Mouse (Mus musculus): Measurements from ENCODE around the gene AC131692.1.

AC131692.1 gene

GRCm38 (mm10) chr19:6067724-6068415, 26.3 kb upstream of the AC131692.1 start, which contains the start of gene Tm7sf2:
Tm7sf2 (minus strand) TSS chr19:6068373.
- peak; percentile 79 for DNase-seq (ENCODE audit: low read depth, low spot score)

GRCm38 (mm10) chr19:6068951-6069350, 25.3 kb upstream of the AC131692.1 start:
- DNase-seq (ENCODE audit: low read depth, low spot score) = no peak

GRCm38 (mm10) chr19:6069851-6070250, 24.4 kb upstream of the AC131692.1 start:
- DNase-seq (ENCODE audit: low read depth, low spot score) = no peak

GRCm38 (mm10) chr19:6070571-6071250, 23.5 kb upstream of the AC131692.1 start:
- no peak for DNase-seq (ENCODE audit: low read depth, low spot score)

GRCm38 (mm10) chr19:6071261-6071660, 23.0 kb upstream of the AC131692.1 start:
- DNase-seq (ENCODE audit: low read depth, low spot score) = no peak

- no peak for DNase-seq (ENCODE audit: low read depth, low spot score)
These were observed 20.3 kb upstream of the AC131692.1 start for GRCm38 (mm10) chr19:6073889-6074288.

- DNase-seq (ENCODE audit: low read depth, low spot score) = peak; percentile 88
These were observed 17.4 kb upstream of the AC131692.1 start, which contains the start of gene Vps51 for GRCm38 (mm10) chr19:6076564-6077393. Vps51 (minus strand) TSS chr19:6077231.

- DNase-seq (ENCODE audit: low read depth, low spot score) = no peak
These were observed 14.2 kb upstream of the AC131692.1 start, which contains the start of gene Tmem262 for GRCm38 (mm10) chr19:6079983-6080480. Tmem262 (plus strand) TSS chr19:6080033.

GRCm38 (mm10) chr19:6082156-6082555, 12.1 kb upstream of the AC131692.1 start, which contains the start of gene Gm28374:
Gm28374 (minus strand) TSS chr19:6082256.
- no peak for DNase-seq (ENCODE audit: low read depth, low spot score)

GRCm38 (mm10) chr19:6084478-6085248, 9.6 kb upstream of the AC131692.1 start, which contains the start of the genes Zfpl1 and Cdca5:
Zfpl1 (minus strand) TSS chr19:6084956.
Cdca5 (plus strand) TSS chr19:6084983.
- peak; percentile 97 for DNase-seq (ENCODE audit: low read depth, low spot score)

- no peak for DNase-seq (ENCODE audit: low read depth, low spot score)
These were observed 8.8 kb upstream of the AC131692.1 start for GRCm38 (mm10) chr19:6085417-6085879.

- DNase-seq (ENCODE audit: low read depth, low spot score) = no peak
These were observed 5.4 kb upstream of the AC131692.1 start for GRCm38 (mm10) chr19:6088841-6089240.

GRCm38 (mm10) chr19:6097847-6098246, 3.6 kb downstream of the AC131692.1 start:
- no peak for DNase-seq (ENCODE audit: low read depth, low spot score)

GRCm38 (mm10) chr19:6101186-6101585, 7.0 kb downstream of the AC131692.1 start:
- DNase-seq (ENCODE audit: low read depth, low spot score) = no peak

- no peak for DNase-seq (ENCODE audit: low read depth, low spot score)
These were observed 8.1 kb downstream of the AC131692.1 start for GRCm38 (mm10) chr19:6102169-6102853.

GRCm38 (mm10) chr19:6104476-6104875, 10.3 kb downstream of the AC131692.1 start:
- DNase-seq (ENCODE audit: low read depth, low spot score) = no peak

GRCm38 (mm10) chr19:6105586-6105985, 11.4 kb downstream of the AC131692.1 start, which contains the start of gene Naaladl1:
Naaladl1 (plus strand) TSS chr19:6105782.
- DNase-seq (ENCODE audit: low read depth, low spot score) = no peak

- no peak for DNase-seq (ENCODE audit: low read depth, low spot score)
These were observed 18.9 kb downstream of the AC131692.1 start for GRCm38 (mm10) chr19:6113116-6113515.

- no peak for DNase-seq (ENCODE audit: low read depth, low spot score)
These were observed 22.1 kb downstream of the AC131692.1 start for GRCm38 (mm10) chr19:6116113-6116850.

All from brain, embryonic 18.5 days (tissue).